Mouse (Mus musculus) embryonic facial prominence, embryonic 13.5 days (tissue): Measurements from ENCODE around the gene Arfip1. TPM values are rescaled to one million over a fixed set of nuclear protein-coding genes. Genes with fewer than 3 reads are reported as not detected.

Experiments
- ATAC-seq: fragments of 200-750 bp; cut with Nextera tagmentation; 2 replicates; pipeline ENCODE4 v1.8.0; 2017; ENCODE audit warnings: low read depth; ENCODE audit not compliant: insufficient number of reproducible peaks, insufficient read depth, low FRiP score, low TSS enrichment
- H3K27ac ChIP-seq: fragments of 300-500 bp; sonication (generic); 2 replicates; pipeline ENCODE4 v1.5.1; 2015; ENCODE audit warnings: moderate library complexity, mild to moderate bottlenecking, inconsistent platforms
- H3K27me3 ChIP-seq: fragments of 300-500 bp; sonication (generic); 2 replicates; pipeline ENCODE4 v1.6.1; 2015; ENCODE audit warnings: mild to moderate bottlenecking, inconsistent platforms
- H3K36me3 ChIP-seq: fragments of 300-500 bp; sonication (generic); 2 replicates; pipeline ENCODE4 v1.6.1; 2015; ENCODE audit warnings: mild to moderate bottlenecking, inconsistent platforms
- H3K4me1 ChIP-seq: fragments of 300-500 bp; sonication (generic); 2 replicates; pipeline ENCODE4 v1.6.1; 2015; ENCODE audit warnings: inconsistent platforms
- H3K4me2 ChIP-seq: fragments of 300-500 bp; sonication (generic); 2 replicates; pipeline ENCODE4 v1.6.1; 2015; ENCODE audit warnings: moderate library complexity, mild to moderate bottlenecking, inconsistent platforms
- H3K4me3 ChIP-seq: fragments of 300-500 bp; sonication (generic); 2 replicates; pipeline ENCODE4 v1.5.1; 2015; ENCODE audit warnings: mild to moderate bottlenecking, inconsistent platforms
- H3K9ac ChIP-seq: fragments of 300-500 bp; sonication (generic); 2 replicates; pipeline ENCODE4 v1.6.1; 2015; ENCODE audit warnings: mild to moderate bottlenecking, inconsistent platforms
- H3K9me3 ChIP-seq: fragments of 300-500 bp; sonication (generic); 2 replicates; pipeline ENCODE4 v1.6.1; 2016; ENCODE audit warnings: inconsistent platforms
- WGBS: fragments of 180-500 bp; shearing (Covaris S2); methylation state at CpG from one replicate; pipeline ENCODE4 v1.1.7; 2015; ENCODE audit warnings: mixed read lengths; 5-methylcytosine and 5-hydroxymethylcytosine counted together
- polyA plus RNA-seq: library from polyadenylated mRNA; unstranded; fragments of >200 nt; fragmentation: Nextera tagmentation; extraction: Ambion mirVana; gene quantifications from 2 replicates; pipeline ENCODE4 v1.2.1, GENCODE M21; 2015

Gene Arfip1
- polyA plus RNA-seq, 1 experiment from 2014 or later: 42.5 TPM

- peak overlapping the region; percentile 39; the same call in 1 of the 2 replicates for H3K27ac ChIP-seq
- 39% methylated on average over 3 of the region's 3 CpGs for WGBS
- H3K27me3 ChIP-seq: peaks cover 9% of the 10 kb centered on the region
- H3K9me3 ChIP-seq: no peaks in the 10 kb centered on the region
- H3K4me2 ChIP-seq: peak overlapping the region; percentile 20; the same call in 1 of the 2 replicates
- H3K4me3 ChIP-seq: no peak overlapping the region
- no peaks in the 10 kb centered on the region for H3K36me3 ChIP-seq
- H3K4me1 ChIP-seq: peaks cover 34% of the 10 kb centered on the region
- no peak overlapping the region; the same call in 1 of the 2 replicates for H3K9ac ChIP-seq
- ATAC-seq: no peak
Measured at GRCm38 (mm10) chr3:84472527-84472926, 109.9 kb downstream of the Arfip1 start.

GRCm38 (mm10) chr3:84471146-84471545 is 111.3 kb downstream of the Arfip1 start:
- H3K4me2 ChIP-seq: no peak overlapping the region
- H3K9ac ChIP-seq: no peak overlapping the region
- no peaks in the 10 kb centered on the region for H3K9me3 ChIP-seq
- ATAC-seq: no peak
- H3K36me3 ChIP-seq: no peaks in the 10 kb centered on the region
- H3K4me1 ChIP-seq: peaks cover 37% of the 10 kb centered on the region
- no peak overlapping the region for H3K27ac ChIP-seq
- no peaks in the 10 kb centered on the region for H3K27me3 ChIP-seq
- WGBS: 91% methylated on average over 4 of the region's 4 CpGs
- no peak overlapping the region for H3K4me3 ChIP-seq

GRCm38 (mm10) chr3:84468111-84468453 is 114.3 kb downstream of the Arfip1 start:
- no peak overlapping the region for H3K4me3 ChIP-seq
- H3K4me1 ChIP-seq: peaks cover 19% of the 10 kb centered on the region
- 38% methylated on average over 4 of the region's 4 CpGs for WGBS
- H3K27me3 ChIP-seq: no peaks in the 10 kb centered on the region
- no peak for ATAC-seq
- no peak overlapping the region for H3K27ac ChIP-seq
- no peaks in the 10 kb centered on the region for H3K36me3 ChIP-seq
- H3K9me3 ChIP-seq: no peaks in the 10 kb centered on the region
- no peak overlapping the region for H3K4me2 ChIP-seq
- H3K9ac ChIP-seq: no peak overlapping the region

- no peak overlapping the region for H3K9ac ChIP-seq
- ATAC-seq: no peak
- H3K4me3 ChIP-seq: no peak overlapping the region
- H3K36me3 ChIP-seq: no peaks in the 10 kb centered on the region
- H3K27me3 ChIP-seq: no peaks in the 10 kb centered on the region
- H3K4me2 ChIP-seq: no peak overlapping the region
- no peaks in the 10 kb centered on the region for H3K9me3 ChIP-seq
- no peak overlapping the region for H3K27ac ChIP-seq
- peaks cover 14% of the 10 kb centered on the region for H3K4me1 ChIP-seq
- WGBS: 44% methylated on average over 10 of the region's 10 CpGs
Measured at GRCm38 (mm10) chr3:84467419-84468110, 114.9 kb downstream of the Arfip1 start.

GRCm38 (mm10) chr3:84465822-84466500 is 116.5 kb downstream of the Arfip1 start:
- Histone ChIP-seq H3K27ac (no peak overlapping the region), H3K9ac (no peak overlapping the region), H3K36me3 (no peaks in the 10 kb centered on the region), H3K27me3 (no peaks in the 10 kb centered on the region), H3K4me3 (no peak overlapping the region), H3K4me2 (no peak overlapping the region), H3K4me1 (peaks cover 21% of the 10 kb centered on the region), H3K9me3 (no peaks in the 10 kb centered on the region)
- 79% methylated on average over 6 of the region's 6 CpGs for WGBS
- ATAC-seq: no peak

- Histone ChIP-seq H3K9ac (no peak overlapping the region), H3K4me1 (peaks cover 16% of the 10 kb centered on the region), H3K36me3 (no peaks in the 10 kb centered on the region), H3K4me3 (no peak overlapping the region), H3K27me3 (no peaks in the 10 kb centered on the region), H3K9me3 (no peaks in the 10 kb centered on the region), H3K27ac (no peak overlapping the region), H3K4me2 (no peak overlapping the region)
- ATAC-seq: no peak
- WGBS: 16% methylated on average over 4 of the region's 4 CpGs
Measured at GRCm38 (mm10) chr3:84461687-84462086, 120.7 kb downstream of the Arfip1 start.

GRCm38 (mm10) chr3:84460952-84461351 is 121.5 kb downstream of the Arfip1 start:
- H3K4me1 ChIP-seq: peaks cover 20% of the 10 kb centered on the region
- H3K4me2 ChIP-seq: no peak overlapping the region
- no peak overlapping the region for H3K4me3 ChIP-seq
- no peak overlapping the region for H3K27ac ChIP-seq
- no peak for ATAC-seq
- WGBS: 14% methylated on average over 12 of the region's 12 CpGs
- H3K9me3 ChIP-seq: no peaks in the 10 kb centered on the region
- no peaks in the 10 kb centered on the region for H3K36me3 ChIP-seq
- no peaks in the 10 kb centered on the region for H3K27me3 ChIP-seq
- no peak overlapping the region for H3K9ac ChIP-seq

GRCm38 (mm10) chr3:84460499-84460898 is 121.9 kb downstream of the Arfip1 start:
- H3K36me3 ChIP-seq: no peaks in the 10 kb centered on the region
- H3K27me3 ChIP-seq: no peaks in the 10 kb centered on the region
- H3K9ac ChIP-seq: no peak overlapping the region
- H3K4me2 ChIP-seq: no peak overlapping the region
- H3K4me3 ChIP-seq: no peak overlapping the region
- peaks cover 24% of the 10 kb centered on the region for H3K4me1 ChIP-seq
- H3K9me3 ChIP-seq: no peaks in the 10 kb centered on the region
- no peak overlapping the region for H3K27ac ChIP-seq
- ATAC-seq: no peak
- 24% methylated on average over 3 of the region's 3 CpGs for WGBS

- Histone ChIP-seq H3K4me3 (no peak overlapping the region), H3K36me3 (no peaks in the 10 kb centered on the region), H3K27me3 (no peaks in the 10 kb centered on the region), H3K4me1 (peaks cover 15% of the 10 kb centered on the region), H3K4me2 (no peak overlapping the region), H3K9me3 (no peaks in the 10 kb centered on the region), H3K27ac (no peak overlapping the region), H3K9ac (no peak overlapping the region)
- WGBS: 63% methylated on average over 12 of the region's 12 CpGs
- no peak for ATAC-seq
Measured at GRCm38 (mm10) chr3:84455733-84456417, 126.5 kb downstream of the Arfip1 start.

GRCm38 (mm10) chr3:84450651-84451050 is 131.8 kb downstream of the Arfip1 start:
- H3K27me3 ChIP-seq: peaks cover 4% of the 10 kb centered on the region; the same call in 1 of the 2 replicates
- H3K4me2 ChIP-seq: no peak overlapping the region
- no peak overlapping the region for H3K27ac ChIP-seq
- H3K4me1 ChIP-seq: peaks cover 14% of the 10 kb centered on the region
- 56% methylated on average over 3 of the region's 3 CpGs for WGBS
- no peaks in the 10 kb centered on the region for H3K9me3 ChIP-seq
- H3K36me3 ChIP-seq: no peaks in the 10 kb centered on the region
- no peak for ATAC-seq
- no peak overlapping the region for H3K4me3 ChIP-seq
- no peak overlapping the region for H3K9ac ChIP-seq

- Histone ChIP-seq H3K27me3 (peaks cover 13% of the 10 kb centered on the region; the same call in 1 of the 2 replicates), H3K36me3 (no peaks in the 10 kb centered on the region), H3K4me2 (no peak overlapping the region), H3K4me3 (no peak overlapping the region), H3K9ac (no peak overlapping the region), H3K9me3 (no peaks in the 10 kb centered on the region), H3K4me1 (peaks cover 13% of the 10 kb centered on the region; the same call in 1 of the 2 replicates), H3K27ac (no peak overlapping the region)
- no peak for ATAC-seq
- WGBS: 73% methylated on average over 9 of the region's 9 CpGs
Measured at GRCm38 (mm10) chr3:84449015-84449414, 133.4 kb downstream of the Arfip1 start.
